Mouse (Mus musculus) liver, postnatal 0 days (tissue): ENCODE measurements around the gene Usp47.

Experiments
- CTCF ChIP-seq: sonication (generic); IDR thresholded peaks from 2 replicates; pipeline ENCODE4 v1.5.1; 2016; ENCODE audit warnings: antibody characterized with exemption, low read depth
- EP300 ChIP-seq: IDR thresholded peaks from 2 replicates; pipeline ENCODE4 v1.6.1; 2016; ENCODE audit warnings: antibody characterized with exemption, low read depth, mild to moderate bottlenecking

DNA sequence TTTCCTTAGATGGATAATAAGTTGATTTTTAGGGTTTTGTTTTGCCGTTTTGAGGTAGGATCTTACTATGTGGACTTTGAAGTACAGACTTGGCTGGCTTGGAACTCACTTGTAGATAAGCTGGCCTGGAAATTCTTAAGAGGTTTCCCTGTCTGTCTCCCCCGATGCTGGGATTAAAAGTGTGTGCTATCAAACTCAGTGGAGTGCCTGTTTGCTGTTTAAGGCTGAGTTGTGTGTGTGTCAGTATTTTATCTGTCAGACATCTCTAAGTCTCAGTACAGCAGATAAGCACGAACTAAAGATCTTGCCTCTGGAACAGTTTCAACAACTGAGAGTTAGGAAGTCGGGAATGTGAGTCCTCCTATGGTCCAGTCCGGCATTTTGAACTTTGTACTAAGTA is 1.6 kb downstream of the Usp47 start:
- no peak for TF ChIP-seq CTCF
- TF ChIP-seq EP300: no peak
